Mouse (Mus musculus) ES-Bruce4 (cell line): ENCODE measurements at regions not wholly inside any gene's neighbourhood (a gene's known extent, or its start where the extent isn't known, plus 50 kb on each side); places are given as distances from the start of the nearest gene placed in this dataset.

Source experiments
- H3K27ac ChIP-seq: 2 replicates; pipeline ENCODE4 v1.5.1; 2012; ENCODE audit warnings: low read length, inconsistent platforms; ENCODE audit not compliant: insufficient read depth
- H3K27me3 ChIP-seq: 2 replicates; pipeline ENCODE4 v1.6.1; 2012; ENCODE audit warnings: mild to moderate bottlenecking, low read length, inconsistent platforms; ENCODE audit not compliant: control insufficient read depth, poor library complexity, insufficient read depth, severe bottlenecking
- H3K36me3 ChIP-seq: 2 replicates; pipeline ENCODE4 v1.6.1; 2012; ENCODE audit warnings: inconsistent platforms, mild to moderate bottlenecking, low read length, moderate library complexity; ENCODE audit not compliant: control insufficient read depth, poor library complexity, insufficient read depth, severe bottlenecking
- H3K4me1 ChIP-seq: one replicate; pipeline ENCODE4 v1.8.1; 2011; ENCODE audit warnings: low read length; ENCODE audit not compliant: control insufficient read depth, insufficient read depth
- H3K4me3 ChIP-seq: 2 replicates; pipeline ENCODE4 v1.5.1; 2011; ENCODE audit warnings: low read depth, mild to moderate bottlenecking, low read length
- H3K9ac ChIP-seq: 2 replicates; pipeline ENCODE4 v1.6.1; 2012; ENCODE audit warnings: low read depth, mild to moderate bottlenecking, inconsistent platforms; ENCODE audit not compliant: poor library complexity, severe bottlenecking
- H3K9me3 ChIP-seq: replicated peaks from 2 replicates; pipeline ENCODE4 v1.6.1; 2012; ENCODE audit warnings: mild to moderate bottlenecking, low read length, inconsistent platforms; ENCODE audit not compliant: control insufficient read depth, poor library complexity, insufficient read depth, severe bottlenecking
- CTCF ChIP-seq: IDR thresholded peaks from one replicate; pipeline ENCODE4 v1.8.1; 2011; ENCODE audit warnings: low read depth, low read length
- EP300 ChIP-seq: IDR thresholded peaks from 2 replicates; pipeline ENCODE4 v1.6.1; 2011; ENCODE audit warnings: low read depth, low read length; ENCODE audit not compliant: insufficient read depth
- POLR2A ChIP-seq: IDR thresholded peaks from one replicate; pipeline ENCODE4 v1.8.1; 2011; ENCODE audit warnings: low read length; ENCODE audit not compliant: insufficient read depth

DNA sequence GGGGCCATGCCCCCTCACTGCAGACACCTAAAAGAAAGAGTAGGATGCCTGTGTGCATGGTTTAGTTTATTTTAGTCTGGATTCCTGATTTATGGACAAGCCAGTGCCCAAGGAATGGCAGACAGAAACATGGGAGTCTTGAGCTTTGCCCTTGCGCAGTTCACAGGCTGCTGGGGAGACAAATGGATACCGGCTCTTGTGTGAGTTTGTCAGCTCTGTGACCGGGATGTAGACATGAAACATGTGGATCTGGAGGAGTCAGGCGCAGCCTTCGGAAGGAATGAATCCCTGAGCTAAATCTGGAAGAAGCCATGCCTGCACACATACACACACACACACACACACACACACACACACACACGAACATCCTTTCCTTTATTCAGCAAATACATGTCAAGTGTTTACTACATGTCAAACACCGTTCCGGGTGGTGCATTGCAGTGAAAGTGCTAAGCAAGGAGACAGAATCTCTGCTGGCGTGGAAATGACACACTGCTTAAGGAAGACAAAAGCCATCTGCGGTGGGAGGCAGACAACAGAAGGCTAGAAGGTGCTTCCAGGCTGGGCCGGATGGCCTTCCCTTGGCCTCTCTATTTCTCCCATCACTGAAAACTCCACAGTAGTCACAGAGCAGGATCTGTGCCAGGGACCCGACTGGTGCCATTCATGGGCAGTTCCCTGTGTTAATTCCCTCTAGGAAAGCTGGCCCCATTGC is 144.0 kb downstream of the Kit start:
- Histone ChIP-seq H3K36me3 (no peaks in the 10 kb centered on the region), H3K9ac (no peak overlapping the region), H3K27me3 (no peaks in the 10 kb centered on the region), H3K4me1 (no peaks in the 10 kb centered on the region), H3K4me3 (no peak overlapping the region), H3K27ac (no peak overlapping the region), H3K9me3 (no peaks in the 10 kb centered on the region; the same call in 1 of the 2 replicates)
- no peak for TF ChIP-seq EP300
- no peak for TF ChIP-seq POLR2A
- no peak for TF ChIP-seq CTCF
